Mouse (Mus musculus): ENCODE results near the gene Pnpla3.

- TF ChIP-seq CTCF (IDR thresholded peaks at IDR 0.05; ENCODE audit: low read depth, low read length) (no peak), POLR2A (IDR thresholded peaks at IDR 0.05; ENCODE audit: extremely low read depth, insufficient read depth, low read length) (no peak)
Measured at GRCm38 (mm10) chr15:84156158-84156557, 11.5 kb upstream of the Pnpla3 start.

Data from liver, adult 2 months (tissue).